Mouse (Mus musculus): Measurements from ENCODE around the gene Fstl5. TPM values are rescaled to one million over a fixed set of nuclear protein-coding genes. Genes with fewer than 3 reads are reported as not detected.
"Not testable (repeated sequence)": the region's sequence is repeated elsewhere in the genome, so short reads cannot be mapped to it uniquely, and the experiment has no call there.

Fstl5 gene
- total RNA-seq, 2 experiments from 2014 or later = 27.5 to 27.7 TPM

GRCm38 (mm10) chr3:76507891-76508290, 433.8 kb downstream of the Fstl5 start:
- DNase-seq (ENCODE audit: low spot score in 2 of 2) = not testable (repeated sequence)

- DNase-seq (ENCODE audit: low spot score in 2 of 2) = no peak
Observed at GRCm38 (mm10) chr3:76508811-76509210, 434.7 kb downstream of the Fstl5 start.

GRCm38 (mm10) chr3:76567346-76567745, 493.3 kb downstream of the Fstl5 start:
- no peak for DNase-seq (ENCODE audit: low spot score in 2 of 2)

GRCm38 (mm10) chr3:76572478-76572877, 498.4 kb downstream of the Fstl5 start:
- DNase-seq (ENCODE audit: low spot score in 2 of 2) = no peak

- no peak for DNase-seq (ENCODE audit: low spot score in 2 of 2)
Observed at GRCm38 (mm10) chr3:76572920-76573541, 499.0 kb downstream of the Fstl5 start.

GRCm38 (mm10) chr3:76593148-76593547, 519.1 kb downstream of the Fstl5 start:
- no peak for DNase-seq (ENCODE audit: low spot score in 2 of 2)

GRCm38 (mm10) chr3:76620044-76620443, 546.0 kb downstream of the Fstl5 start:
- no peak for DNase-seq (ENCODE audit: low spot score in 2 of 2)

- DNase-seq (ENCODE audit: low spot score in 2 of 2) = no peak
Observed at GRCm38 (mm10) chr3:76654243-76654642, 580.2 kb downstream of the Fstl5 start.

- DNase-seq (ENCODE audit: low spot score in 2 of 2) = no peak
Observed at GRCm38 (mm10) chr3:76670859-76671258, 596.8 kb downstream of the Fstl5 start.

- no peak for DNase-seq (ENCODE audit: low spot score in 2 of 2)
Observed at GRCm38 (mm10) chr3:76676006-76676405, 601.9 kb downstream of the Fstl5 start.

- DNase-seq (ENCODE audit: low spot score in 2 of 2) = no peak
Observed at GRCm38 (mm10) chr3:76679853-76680545, 605.9 kb downstream of the Fstl5 start.

GRCm38 (mm10) chr3:76680546-76680883, 606.4 kb downstream of the Fstl5 start:
- no peak for DNase-seq (ENCODE audit: low spot score in 2 of 2)

- DNase-seq (ENCODE audit: low spot score in 2 of 2) = no peak
Observed at GRCm38 (mm10) chr3:76697134-76697629, 623.1 kb downstream of the Fstl5 start.

- no peak for DNase-seq (ENCODE audit: low spot score in 2 of 2)
Observed at GRCm38 (mm10) chr3:76739221-76739620, 665.2 kb downstream of the Fstl5 start.

Other genes with a start within 250 kb of the Fstl5 start
- 10 to 100 TPM; 28.3 to 28.4 TPM for gene Golim4, start 117.3 kb upstream of the Fstl5 start, total RNA-seq (2021)